Mouse (Mus musculus) c-Kit-positive CD71-positive TER-119-negative erythroid progenitor cells, embryonic 14.5 days (primary cell): ENCODE data around the gene Kcnq2.

Source experiments
- DNase-seq: peaks from one replicate; pipeline ENCODE4 v3.0.0-alpha.2; 2013; ENCODE audit warnings: low read depth

The Kcnq2 gene

DNA sequence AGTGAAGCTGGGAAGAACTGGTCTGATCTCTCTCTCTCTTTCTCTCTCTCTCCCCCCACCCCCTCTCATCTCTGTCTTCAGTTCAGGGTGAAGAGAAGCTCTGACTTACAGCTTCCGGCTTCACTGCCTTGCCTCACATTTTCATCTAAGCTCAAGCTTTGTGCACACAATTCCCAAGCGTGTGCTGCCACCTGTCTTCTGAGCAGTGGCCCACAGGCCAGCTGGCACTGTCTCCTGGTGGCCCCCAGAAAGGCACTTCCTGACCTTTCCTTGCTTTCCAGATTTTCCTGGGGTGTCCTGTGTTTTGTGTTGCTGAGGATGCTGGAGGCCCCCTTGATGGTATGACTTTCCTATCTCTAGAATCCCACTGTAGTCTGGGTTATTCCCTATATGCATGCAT is 31.0 kb downstream of the Kcnq2 start:
- DNase-seq, result no peak

GRCm38 (mm10) chr2:181102161-181102560 is 32.9 kb downstream of the Kcnq2 start:
- no peak for DNase-seq

DNA sequence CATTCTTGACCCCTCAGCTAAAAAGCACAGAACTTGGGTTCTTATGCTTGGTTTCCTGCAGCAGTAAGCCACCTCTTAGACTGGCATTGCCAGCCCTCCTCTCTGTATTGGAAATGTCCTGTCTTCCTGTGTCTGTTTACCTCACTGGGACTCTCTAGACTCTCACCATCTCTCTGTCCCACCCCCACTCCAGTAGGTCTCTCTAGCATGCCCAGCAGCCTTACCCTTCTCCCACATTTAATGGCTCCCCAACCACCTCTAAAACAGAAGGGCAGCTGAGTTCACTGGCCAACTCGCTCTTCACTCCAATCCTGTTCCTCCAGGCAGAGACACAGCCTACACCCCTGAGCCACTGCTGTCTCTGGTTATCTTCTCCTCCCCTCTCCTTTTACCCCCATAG is 33.5 kb downstream of the Kcnq2 start:
- DNase-seq, result no peak

GRCm38 (mm10) chr2:181100087-181100486 is 35.0 kb downstream of the Kcnq2 start:
- DNase-seq, result no peak

DNA sequence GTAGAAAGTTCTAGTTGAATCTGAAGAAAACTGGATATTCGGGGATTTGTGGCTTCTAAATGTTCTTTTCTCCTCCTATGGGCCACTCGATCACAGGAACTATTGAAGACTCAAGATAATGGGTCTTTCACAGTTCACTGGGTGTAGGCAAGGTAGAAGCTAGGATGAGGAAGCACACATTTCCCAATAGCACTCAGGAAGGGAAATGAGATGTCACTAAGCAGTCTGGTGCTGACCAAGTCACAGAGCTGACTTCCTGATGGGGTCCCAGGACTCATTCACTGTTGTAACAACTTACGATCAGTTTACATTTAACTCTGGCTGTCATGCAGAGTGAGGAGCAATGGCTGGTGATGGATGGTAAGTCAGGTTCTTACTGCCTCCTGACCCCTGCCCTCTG is 45.0 kb downstream of the Kcnq2 start:
- no peak for DNase-seq

DNA sequence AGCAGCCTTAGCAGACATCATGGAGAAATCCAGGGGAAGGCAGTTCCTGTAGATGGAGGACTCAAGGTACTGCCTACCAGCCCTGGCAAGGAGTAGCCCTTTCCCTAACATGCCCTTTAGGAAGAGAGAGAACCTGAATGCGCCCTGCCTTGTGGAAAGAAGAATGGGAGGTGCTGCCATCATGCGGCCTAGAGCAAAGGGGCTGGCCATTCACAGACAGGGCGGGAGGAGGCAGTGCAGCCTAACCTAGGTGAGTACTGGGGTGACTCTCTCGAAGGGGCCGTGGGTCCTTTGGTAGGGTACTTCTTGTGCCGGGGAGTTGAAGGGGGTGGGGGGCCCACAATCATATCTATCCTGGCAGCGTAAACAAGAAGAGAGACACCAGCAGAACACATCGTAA is 50.1 kb downstream of the Kcnq2 start:
- DNase-seq, result no peak

GRCm38 (mm10) chr2:181083945-181084344 is 51.2 kb downstream of the Kcnq2 start:
- no peak for DNase-seq

DNA sequence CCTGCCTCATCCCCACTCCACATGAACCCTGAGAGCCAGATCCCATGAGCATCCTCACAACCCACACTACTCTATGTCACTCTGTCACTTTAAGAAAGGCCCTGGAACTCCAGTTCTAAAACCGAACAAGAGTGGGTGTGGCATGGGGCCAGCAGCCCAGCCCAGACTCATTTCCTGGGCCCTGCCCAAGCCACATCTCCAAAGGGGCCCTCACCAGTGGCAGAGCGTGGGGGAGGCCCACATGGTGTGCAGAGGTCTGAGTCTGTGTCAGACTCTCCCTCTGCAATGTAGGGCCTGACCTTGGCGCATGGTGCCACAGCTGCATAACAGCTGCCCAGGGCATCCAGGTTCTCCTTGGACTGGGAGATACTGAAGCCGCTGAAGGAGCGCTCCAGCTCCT is 54.2 kb downstream of the Kcnq2 start:
- DNase-seq, result peak; percentile 30

DNA sequence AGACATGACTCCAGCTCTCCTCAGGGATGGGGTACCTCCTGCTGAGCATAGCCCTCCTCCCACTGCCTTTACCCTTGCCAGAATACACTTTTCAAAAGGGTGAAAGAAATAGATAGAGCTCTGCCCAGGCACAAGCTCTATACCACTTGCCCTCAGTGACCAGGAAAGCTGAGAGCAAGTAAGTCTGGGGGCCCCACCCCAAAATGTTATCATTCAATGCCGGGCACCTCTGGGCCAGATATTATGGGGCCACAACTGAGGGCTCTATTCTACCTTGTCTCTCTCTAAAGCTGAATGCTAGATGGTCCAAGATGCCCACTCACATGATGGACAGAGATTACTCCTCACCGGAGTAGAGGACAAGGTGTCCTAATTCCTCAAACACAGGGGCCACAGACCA is 55.6 kb downstream of the Kcnq2 start:
- peak; percentile 34 for DNase-seq

- no peak for DNase-seq
Measured at GRCm38 (mm10) chr2:181078908-181079307, 56.2 kb downstream of the Kcnq2 start.

DNA sequence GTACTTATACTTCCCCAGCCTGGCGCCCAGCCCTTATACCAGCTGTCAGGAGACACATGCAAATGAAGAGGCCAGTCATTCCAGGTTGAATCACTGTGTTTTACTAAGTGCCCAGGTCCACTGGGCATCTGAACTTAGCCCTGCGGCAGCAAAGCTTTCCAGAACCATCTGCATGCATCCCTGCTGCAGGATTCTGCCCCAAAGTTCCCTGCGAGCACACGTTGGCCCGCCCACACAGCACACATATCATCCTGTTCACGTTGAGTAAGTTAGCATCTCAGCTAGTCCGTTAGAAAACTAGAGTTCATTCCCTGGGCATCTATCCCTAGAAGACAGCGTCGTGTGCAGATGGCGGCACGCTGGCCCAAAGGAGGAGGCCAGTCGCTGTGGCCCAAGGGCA is 59.6 kb downstream of the Kcnq2 start:
- DNase-seq, result no peak

DNA sequence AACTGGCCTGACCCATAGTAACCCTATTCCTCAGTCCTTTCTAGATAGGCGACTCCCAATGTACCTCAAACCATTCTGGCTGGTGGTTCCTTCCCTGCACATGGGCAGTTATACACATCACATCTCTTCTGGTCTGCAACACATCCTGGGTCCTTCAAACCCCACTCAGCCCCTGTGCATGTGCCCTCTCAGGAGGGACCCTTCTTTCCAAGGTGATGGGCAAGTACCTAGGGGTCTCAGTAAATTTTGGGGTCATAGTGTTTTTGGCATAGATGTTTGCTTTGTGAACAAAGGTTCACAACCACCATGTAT is 62.7 kb downstream of the Kcnq2 start:
- no peak for DNase-seq

- DNase-seq, result peak; percentile 71
Measured at GRCm38 (mm10) chr2:181071706-181072402, 63.2 kb downstream of the Kcnq2 start.

GRCm38 (mm10) chr2:181070136-181070535 is 65.0 kb downstream of the Kcnq2 start:
- no peak for DNase-seq

DNA sequence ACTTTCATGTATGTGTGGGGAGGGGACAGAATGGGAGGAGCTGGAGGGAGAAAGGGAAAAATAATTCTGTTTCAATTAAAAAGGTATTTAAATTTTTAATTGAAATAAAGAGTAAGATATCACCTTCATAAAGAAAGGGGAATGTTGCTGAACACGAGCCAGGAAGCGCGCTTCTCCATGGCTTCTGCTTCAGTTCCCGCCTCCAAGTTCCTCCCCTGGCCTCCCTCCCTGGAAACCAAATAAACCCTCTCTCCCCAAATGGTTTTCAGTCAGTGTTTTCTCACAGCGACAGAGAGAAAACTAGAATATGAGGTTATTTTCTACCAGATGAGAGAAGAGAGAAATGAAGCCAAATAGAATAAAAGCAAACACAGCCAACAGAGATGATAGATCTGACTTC is 66.6 kb downstream of the Kcnq2 start:
- DNase-seq, result no peak

GRCm38 (mm10) chr2:181065827-181066226 is 69.3 kb downstream of the Kcnq2 start:
- DNase-seq, result no peak

DNA sequence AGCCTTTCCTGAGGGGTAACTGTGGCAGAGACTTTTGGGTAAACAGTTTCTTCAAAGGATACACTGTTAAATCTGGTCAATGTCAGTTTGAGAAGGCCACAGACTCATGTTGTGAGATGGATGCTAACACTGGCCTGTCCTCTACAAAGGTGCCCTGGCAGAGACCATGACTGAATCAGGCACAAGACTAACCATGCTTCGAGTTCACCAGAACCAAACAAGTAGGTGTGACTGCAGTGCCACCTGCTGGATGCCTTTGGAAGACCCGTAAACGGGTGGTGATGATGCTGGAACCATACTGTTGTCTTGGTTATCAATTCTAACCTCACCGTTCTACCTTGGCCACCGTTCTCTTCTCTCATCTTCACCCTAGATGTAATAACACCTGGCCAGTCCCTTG is 75.0 kb downstream of the Kcnq2 start:
- DNase-seq, result peak; percentile 49

GRCm38 (mm10) chr2:181058193-181058592 is 76.9 kb downstream of the Kcnq2 start:
- DNase-seq, result no peak

- no peak for DNase-seq
Measured at GRCm38 (mm10) chr2:181057341-181057740, 77.8 kb downstream of the Kcnq2 start.

- no peak for DNase-seq
Measured at GRCm38 (mm10) chr2:181052171-181052570, 82.9 kb downstream of the Kcnq2 start.

DNA sequence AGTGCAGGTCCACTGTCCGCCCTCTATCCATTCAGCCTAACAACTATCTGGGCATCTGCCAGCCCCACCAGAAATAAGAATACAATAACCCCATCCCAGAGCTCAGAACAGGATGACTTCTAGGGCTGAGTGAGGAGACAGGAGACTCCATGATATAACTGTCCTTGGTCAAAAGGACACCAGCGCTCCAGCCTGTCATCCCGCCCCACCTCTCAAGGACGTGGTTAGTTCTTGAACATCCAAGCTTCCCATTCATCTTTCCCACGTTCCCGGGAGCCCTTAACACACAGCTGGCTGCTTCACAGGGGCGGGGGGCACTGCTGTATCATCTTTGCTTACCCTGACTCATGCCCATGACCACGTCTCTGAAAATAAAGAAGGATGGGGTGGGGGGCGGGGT is 86.1 kb downstream of the Kcnq2 start:
- no peak for DNase-seq

DNA sequence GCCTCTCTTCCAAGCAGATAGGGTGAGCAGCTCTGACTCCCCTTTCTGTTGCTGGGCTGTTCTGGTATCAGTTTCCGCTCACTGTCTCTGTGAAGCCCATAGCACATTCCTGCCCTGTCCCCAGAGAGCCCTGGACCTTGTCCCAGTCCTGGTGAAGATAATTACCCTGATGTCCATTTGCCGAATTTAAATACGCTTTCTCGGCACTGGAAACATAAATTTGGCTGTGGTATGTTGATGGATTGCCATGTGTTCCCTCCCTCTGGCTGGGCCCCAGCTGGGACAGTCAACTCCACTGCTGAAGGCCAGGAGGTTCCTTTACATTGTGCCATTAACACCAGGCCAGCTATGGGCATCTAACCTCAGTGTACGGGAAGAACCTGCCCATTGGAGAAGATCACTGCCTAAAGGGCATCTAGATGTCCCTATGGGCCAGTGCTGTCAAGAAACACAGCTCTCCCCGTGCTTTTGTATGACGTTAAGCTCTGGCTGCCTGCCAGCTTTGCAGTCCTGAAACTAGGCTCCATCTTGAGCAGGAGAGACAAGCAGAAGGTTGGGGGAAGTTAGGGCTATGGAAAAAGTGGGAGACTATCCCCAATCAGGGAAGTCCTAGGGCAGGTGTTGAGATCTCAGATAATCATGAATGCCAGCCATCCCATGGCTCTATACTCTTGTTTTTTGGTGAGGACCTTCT is 86.7 kb downstream of the Kcnq2 start:
- no peak for DNase-seq

GRCm38 (mm10) chr2:181044001-181044400 is 91.1 kb downstream of the Kcnq2 start:
- DNase-seq, result no peak

- no peak for DNase-seq
Measured at GRCm38 (mm10) chr2:181043437-181043836, 91.7 kb downstream of the Kcnq2 start, which contains the start of gene Chrna4. Gene Chrna4 (minus strand): TSS chr2:181043546.
